Mouse (Mus musculus) kidney, adult 2 months (tissue): ENCODE data around the gene Gm19935.

Experiments
- CTCF ChIP-seq: fragments of 200-500 bp; conservative IDR thresholded peaks from 2 replicates; pipeline ENCODE4 v1.5.1; 2011; ENCODE audit warnings: low read depth, mild to moderate bottlenecking, control low read depth, low read length, moderate library complexity, mixed read lengths; ENCODE audit not compliant: insufficient read depth, insufficient read length
- POLR2A ChIP-seq: fragments of 200-500 bp; IDR thresholded peaks from one replicate; pipeline ENCODE4 v1.6.1; 2011; ENCODE audit warnings: low read depth, low read length, control low read depth

- TF ChIP-seq CTCF, result peak; percentile 55
- no peak for TF ChIP-seq POLR2A
These were observed 22.0 kb downstream of the Gm19935 start for GRCm38 (mm10) chr8:90794990-90795861.
